Mouse (Mus musculus) CH12.LX (cell line): ENCODE results near the gene Jaml.

Source experiments
- CTCF ChIP-seq, 2 experiments: IDR thresholded peaks in 1 of 2; conservative IDR thresholded peaks in 1 of 2; 2 replicates each; pipeline ENCODE4 v1.5.1; 2011 to 2012; ENCODE audit warnings: low read depth in 2 of 2, low read length in 2 of 2, improper control_type of control experiment in 1 of 2, inconsistent platforms in 1 of 2, mild to moderate bottlenecking in 1 of 2, moderate library complexity in 1 of 2
- E2F4 ChIP-seq: IDR thresholded peaks from 2 replicates; pipeline ENCODE4 v1.6.1; 2011; ENCODE audit warnings: low read depth, low read length, improper control_type of control experiment; ENCODE audit not compliant: insufficient replicate concordance
- EP300 ChIP-seq: IDR thresholded peaks from 2 replicates; pipeline ENCODE4 v1.6.1; 2011; ENCODE audit warnings: low read length, improper control_type of control experiment
- HCFC1 ChIP-seq: IDR thresholded peaks from 2 replicates; pipeline ENCODE4 v1.6.1; 2012; ENCODE audit warnings: low read depth, mild to moderate bottlenecking, inconsistent platforms, low read length, improper control_type of control experiment
- KAT2A ChIP-seq: IDR thresholded peaks from 2 replicates; pipeline ENCODE4 v1.6.1; 2012; ENCODE audit warnings: low read length, improper control_type of control experiment, inconsistent platforms; ENCODE audit not compliant: insufficient replicate concordance
- MAFK ChIP-seq: IDR thresholded peaks from 2 replicates; pipeline ENCODE4 v1.6.1; 2011; ENCODE audit warnings: low read length, improper control_type of control experiment; ENCODE audit not compliant: insufficient replicate concordance
- MAX ChIP-seq: IDR thresholded peaks from 2 replicates; pipeline ENCODE4 v1.6.1; 2011; ENCODE audit warnings: low read length, improper control_type of control experiment
- MAZ ChIP-seq: IDR thresholded peaks from 2 replicates; pipeline ENCODE4 v1.6.1; 2012; ENCODE audit warnings: low read depth, mild to moderate bottlenecking, inconsistent platforms, low read length, improper control_type of control experiment, moderate library complexity
- NELFE ChIP-seq: IDR thresholded peaks from 2 replicates; pipeline ENCODE4 v1.6.1; 2011; ENCODE audit warnings: low read depth, low read length, improper control_type of control experiment
- POLR2A ChIP-seq: IDR thresholded peaks from 2 replicates; pipeline ENCODE4 v1.6.1; 2011; ENCODE audit warnings: low read depth, mild to moderate bottlenecking, improper control_type of control experiment, low read length
- RAD21 ChIP-seq: IDR thresholded peaks from 2 replicates; pipeline ENCODE4 v1.6.1; 2011; ENCODE audit warnings: low read depth, mild to moderate bottlenecking, low read length, improper control_type of control experiment, moderate library complexity
- TCF12 ChIP-seq: IDR thresholded peaks from 2 replicates; pipeline ENCODE4 v1.6.1; 2014; ENCODE audit warnings: low read depth, mild to moderate bottlenecking, inconsistent platforms, low read length, improper control_type of control experiment
- USF1 ChIP-seq: IDR thresholded peaks from 2 replicates; pipeline ENCODE4 v1.6.1; 2014; ENCODE audit warnings: low read depth, mild to moderate bottlenecking, inconsistent platforms, low read length, improper control_type of control experiment
- ZMIZ1 ChIP-seq: IDR thresholded peaks from 2 replicates; pipeline ENCODE4 v1.6.1; 2012; ENCODE audit warnings: low read depth, mild to moderate bottlenecking, inconsistent platforms, low read length, improper control_type of control experiment

- TF ChIP-seq CTCF (conservative IDR thresholded peaks at IDR 0.05 in 1 of 2, IDR thresholded peaks at IDR 0.05 in 1 of 2; ENCODE audit: low read depth in 2 of 2, low read length in 2 of 2) (no peak), RAD21 (no peak), E2F4 (no peak), HCFC1 (no peak), POLR2A (no peak), NELFE (no peak), KAT2A (no peak), MAX (no peak), MAZ (no peak), EP300 (no peak), MAFK (no peak), USF1 (no peak), TCF12 (no peak), ZMIZ1 (no peak)
These were observed 16.4 kb downstream of the Jaml start for GRCm38 (mm10) chr9:45095149-45095937.
